Mouse (Mus musculus): ENCODE results near the gene Lhx8.

The Lhx8 gene

DNA sequence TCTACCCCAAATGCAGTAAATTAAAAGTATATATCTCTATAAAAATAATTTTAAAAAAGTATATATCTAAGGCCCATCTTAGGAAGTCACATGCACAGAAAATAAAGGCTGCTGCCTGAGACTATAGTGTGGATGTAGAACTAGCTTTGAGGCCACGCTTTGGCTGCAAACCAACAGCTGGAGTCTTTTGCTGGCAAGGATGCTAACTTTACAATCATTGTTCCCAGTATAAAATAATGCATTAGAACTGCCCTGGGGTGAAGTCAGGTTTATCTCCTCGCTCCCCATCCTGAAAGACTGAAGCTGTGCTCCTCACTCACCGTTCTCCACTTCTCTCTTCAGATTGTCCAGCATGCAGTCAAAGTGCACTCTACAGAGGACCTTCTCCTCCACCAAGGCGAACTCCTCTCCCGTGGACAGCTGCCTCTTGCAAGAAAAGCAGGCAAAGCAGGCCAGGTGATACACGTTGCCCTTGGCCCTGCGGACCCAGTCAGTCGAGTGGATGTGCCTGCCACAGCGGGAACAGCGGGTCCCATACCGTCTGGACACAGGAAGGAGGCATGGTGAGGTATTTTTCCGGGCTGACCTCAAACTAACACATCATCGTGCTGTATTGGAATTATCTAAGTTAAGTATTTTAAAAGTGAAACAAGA, 8.4 kb downstream of the Lhx8 start:
- no peak for DNase-seq

DNA sequence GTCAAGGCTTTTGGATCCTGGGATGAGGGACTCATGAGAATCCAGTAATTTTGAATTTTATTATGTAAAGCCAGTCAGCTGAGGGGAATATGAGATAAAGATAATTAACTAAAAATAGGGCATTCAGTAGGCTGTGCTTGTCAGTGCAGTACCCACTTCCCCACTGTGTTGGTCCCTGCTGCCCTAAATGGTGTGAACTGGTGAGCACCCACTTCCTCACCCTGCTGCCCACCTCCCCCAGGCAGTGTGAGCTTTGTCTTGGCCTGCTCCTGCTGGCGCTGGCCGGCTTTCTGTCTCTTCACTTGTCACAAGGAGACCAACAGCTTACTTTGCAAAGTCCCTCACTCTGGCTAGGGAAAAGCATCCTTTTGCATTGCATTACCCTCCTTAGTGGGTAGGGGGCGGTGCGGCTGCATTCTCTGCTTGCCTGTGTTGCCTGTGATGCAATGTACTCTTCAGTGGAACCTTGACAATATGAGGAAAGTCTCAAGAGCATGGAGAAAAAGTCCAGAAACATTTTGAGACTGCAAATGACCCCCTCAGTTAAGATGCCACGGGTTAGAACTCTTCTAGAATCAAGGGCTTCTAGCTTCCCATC, 12.7 kb downstream of the Lhx8 start:
- no peak for DNase-seq

DNA sequence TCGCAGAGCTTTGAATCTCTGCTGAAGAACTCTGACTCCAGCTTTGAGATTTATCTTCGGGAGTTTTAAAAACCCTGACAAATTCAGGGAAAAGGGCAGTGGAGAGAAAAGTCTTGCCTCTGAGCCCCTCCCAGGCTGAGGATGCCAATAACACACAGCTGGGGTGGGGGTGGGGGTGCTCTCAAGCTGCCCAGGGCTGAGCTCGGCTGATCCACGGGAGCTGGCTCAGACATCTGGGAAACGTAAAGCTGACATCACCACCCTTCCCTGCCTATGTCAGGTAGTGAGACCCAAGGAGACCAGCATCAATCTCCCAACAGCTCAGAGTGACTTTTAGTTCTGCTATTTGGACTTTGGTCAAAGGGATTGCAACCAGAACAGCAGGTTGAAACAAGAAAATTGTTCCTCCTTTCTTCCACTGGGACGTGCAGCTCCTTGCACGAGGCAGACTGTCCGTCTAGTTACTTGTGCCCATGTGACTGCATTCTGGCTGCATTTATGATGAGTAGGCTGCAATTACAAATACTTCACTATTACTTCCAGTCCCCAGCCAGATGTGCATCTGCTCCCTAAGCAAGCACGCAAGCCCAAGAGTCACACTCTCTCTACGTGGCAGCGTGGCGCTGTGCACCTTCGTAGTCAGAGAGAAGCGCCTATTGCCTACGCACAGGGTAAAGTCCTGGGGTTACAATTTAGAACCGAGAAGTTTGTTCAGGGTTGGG, 25.1 kb downstream of the Lhx8 start:
- DNase-seq: no peak

DNA sequence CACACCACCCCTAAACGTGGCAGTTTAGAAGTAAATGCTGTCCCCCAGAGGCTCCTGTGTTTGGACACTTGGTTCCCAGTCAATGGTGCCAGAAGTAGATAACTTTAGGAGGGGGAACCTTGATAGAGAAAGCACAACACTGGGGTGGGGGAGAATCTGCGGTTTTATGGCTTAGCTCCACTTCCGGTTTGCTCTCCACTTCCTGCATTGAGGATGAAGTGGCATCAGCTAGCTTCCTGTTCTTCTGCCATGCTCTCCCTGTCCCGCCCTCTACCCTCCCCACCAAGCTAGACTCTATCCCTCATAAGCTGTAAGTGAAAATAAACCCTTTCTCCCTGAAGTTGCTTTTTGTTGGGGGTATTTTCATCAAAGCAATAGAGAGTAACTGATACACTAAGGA, 29.4 kb downstream of the Lhx8 start:
- DNase-seq: no peak

DNA sequence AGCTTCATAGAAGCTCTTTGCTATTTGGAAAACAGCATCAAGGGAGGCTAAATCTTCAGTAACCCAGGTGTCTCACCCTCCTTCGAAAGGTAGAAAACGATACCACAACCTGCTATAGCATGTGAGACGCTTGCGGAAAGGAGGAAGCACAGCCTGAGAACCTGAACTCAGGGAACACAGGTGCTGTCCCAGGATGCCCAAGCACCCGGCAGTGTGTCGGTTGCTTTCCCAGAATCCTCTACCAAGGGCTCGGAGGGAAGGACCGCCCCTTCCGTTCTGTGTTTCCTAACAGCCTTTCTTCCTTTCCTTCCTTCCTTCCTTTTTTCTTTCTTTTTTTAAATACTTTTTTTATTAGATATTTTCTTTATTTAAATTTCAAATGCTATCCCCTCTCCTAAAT, 30.5 kb downstream of the Lhx8 start:
- DNase-seq: no peak

DNA sequence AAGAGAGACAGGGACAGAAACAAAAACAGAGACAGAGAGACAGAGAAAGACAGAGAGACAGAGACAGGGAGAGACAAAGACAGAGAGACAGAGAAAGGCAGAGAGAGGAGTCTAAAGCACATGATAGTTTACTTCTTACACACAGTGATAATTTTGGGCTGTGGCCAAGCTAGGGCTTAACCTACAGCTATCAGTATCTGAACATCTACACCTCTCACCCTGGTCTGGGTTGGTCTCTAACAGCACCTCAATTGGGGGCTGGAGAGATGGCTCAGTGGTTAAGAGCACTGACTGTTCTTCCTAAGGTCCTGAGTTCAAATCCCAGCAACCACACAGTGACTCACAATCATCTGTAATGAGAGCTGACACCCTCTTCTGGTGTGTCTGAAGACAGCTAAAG, 32.0 kb downstream of the Lhx8 start:
- no peak for DNase-seq

DNA sequence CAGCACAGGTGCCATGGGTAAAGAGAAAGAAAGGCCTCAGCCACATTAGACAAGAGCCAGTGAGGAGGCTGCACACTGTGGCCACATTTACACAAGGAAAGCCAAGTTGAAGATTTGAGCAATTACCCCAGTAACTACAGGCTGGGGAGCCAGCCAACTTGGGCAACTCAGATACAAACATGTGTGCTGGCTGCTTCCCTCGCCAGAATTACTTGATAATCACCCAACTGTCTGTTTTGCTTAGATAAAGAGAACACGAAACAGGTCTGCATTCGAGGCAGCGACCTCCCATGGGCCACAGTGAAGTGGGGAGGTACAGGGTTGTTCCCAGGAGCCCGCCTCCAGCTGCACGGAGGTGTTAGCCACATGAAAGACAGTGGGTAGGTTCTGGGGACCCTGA, 33.0 kb downstream of the Lhx8 start:
- DNase-seq: no peak

- no peak for DNase-seq
These were observed 35.3 kb downstream of the Lhx8 start for GRCm38 (mm10) chr3:154294924-154295834.

- no peak for DNase-seq
These were observed 36.5 kb downstream of the Lhx8 start for GRCm38 (mm10) chr3:154293839-154294490.

DNA sequence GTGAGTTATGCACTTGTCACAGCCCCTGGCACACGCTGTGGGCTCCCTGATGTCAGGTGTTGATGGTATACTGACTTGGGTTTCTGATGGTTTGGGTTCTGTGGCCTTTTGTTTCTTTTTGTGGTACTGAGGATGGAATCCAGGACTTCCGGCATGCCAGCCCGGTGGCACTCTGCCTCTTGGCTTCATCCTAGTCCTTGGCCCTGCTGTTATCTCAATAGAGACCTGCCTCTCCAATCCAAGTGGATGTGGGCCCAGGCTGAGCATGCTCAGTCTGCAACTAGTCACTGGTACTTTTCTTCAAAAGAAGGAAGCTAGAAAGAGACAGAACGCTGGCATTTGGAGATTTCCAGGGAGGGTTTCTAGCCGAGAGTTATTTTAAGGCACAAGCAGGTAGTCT, 38.3 kb downstream of the Lhx8 start:
- DNase-seq: no peak

- no peak for DNase-seq
These were observed 40.1 kb downstream of the Lhx8 start for GRCm38 (mm10) chr3:154290351-154290750.

- no peak for DNase-seq
These were observed 41.9 kb downstream of the Lhx8 start for GRCm38 (mm10) chr3:154288429-154289069.

DNA sequence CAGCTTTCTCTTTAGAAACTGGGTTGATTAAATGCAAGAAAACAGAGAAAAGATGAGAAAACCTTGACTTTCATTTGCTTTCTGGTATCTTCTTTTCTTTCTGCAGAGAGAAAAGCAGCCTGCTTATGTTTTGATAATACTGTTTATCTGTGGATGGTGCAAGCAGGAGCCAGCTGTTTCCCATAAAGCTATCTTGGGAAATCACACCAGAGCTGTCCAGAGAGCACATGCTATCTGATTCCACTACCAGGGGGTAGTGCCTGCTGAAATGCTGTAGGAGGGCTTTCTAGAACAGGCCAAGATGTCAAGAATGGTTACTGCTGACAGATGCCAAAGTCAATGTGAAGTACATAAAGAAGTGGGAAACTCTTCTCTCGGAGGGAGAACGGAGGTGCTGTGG, 43.2 kb downstream of the Lhx8 start:
- no peak for DNase-seq

DNA sequence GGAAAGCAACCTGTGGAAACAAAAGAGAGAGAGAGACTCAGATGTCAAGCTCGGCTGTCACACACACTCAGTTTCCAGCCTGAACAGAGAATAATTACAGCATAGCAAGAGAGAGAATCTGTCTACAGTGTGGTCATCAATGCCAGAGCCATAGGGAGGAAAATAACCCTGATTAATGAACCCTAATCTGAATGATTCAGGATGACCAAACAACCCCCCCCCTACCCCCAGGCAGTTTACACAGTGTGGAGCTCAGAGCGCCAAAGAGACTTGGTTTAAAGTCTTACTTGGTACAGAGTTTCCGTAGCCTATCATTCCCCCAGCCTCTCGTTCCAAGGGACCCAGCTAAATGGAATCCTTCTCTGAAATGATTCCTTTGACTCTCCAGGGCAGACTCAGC, 45.1 kb downstream of the Lhx8 start:
- DNase-seq: no peak

GRCm38 (mm10) chr3:154284260-154284659, 46.2 kb downstream of the Lhx8 start:
- no peak for DNase-seq

GRCm38 (mm10) chr3:154274681-154275080, 55.8 kb downstream of the Lhx8 start:
- DNase-seq: no peak

DNA sequence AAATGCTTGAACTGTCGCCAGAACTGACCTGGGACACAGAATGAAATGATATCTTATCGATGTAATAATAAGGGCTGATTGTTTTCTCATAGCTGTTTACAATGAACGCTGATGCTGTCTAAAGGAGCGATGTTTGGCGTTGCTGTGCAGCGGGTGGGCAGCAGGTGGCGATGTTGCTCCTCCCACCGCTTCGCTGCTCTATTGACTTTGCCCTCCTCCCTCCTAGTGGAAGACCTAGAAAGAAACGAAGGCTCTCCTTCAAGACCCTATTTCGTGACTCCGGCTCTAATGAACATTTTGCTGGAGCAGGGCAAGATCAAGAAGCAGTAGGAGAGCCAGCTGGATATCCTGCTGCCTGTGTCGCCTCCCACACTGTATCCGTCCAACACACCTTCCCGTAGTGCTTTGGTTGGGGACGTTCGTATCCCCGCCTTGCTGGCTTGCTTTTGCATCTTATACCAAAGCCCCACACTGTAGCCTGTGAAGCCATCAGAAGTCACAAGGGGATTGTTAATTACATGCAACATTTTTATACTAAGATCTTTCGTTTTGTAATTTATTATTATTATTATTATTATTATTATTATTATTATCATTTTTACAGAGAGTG, 60.6 kb downstream of the Lhx8 start:
- DNase-seq: peak in 1 of 2 experiments; percentile 5

DNA sequence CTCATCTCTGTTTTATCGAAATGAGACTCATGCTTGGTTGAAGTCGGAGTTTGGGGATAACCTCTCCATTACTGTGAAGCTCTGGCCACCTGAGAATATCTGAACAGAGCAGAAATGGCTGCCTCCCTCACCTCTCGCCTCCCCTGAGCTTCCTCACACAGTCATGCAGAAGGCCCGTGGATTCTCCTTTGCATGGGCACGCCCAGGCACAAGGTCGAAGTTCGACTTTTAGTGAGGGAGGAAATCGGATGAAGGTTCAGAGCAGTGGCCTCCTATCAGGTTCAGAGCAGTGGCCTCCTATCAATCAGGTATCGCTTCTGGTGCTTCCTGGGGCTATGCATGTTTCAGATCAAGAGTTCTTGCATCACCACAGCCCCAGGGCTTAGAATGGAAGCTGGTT, 62.1 kb downstream of the Lhx8 start:
- no peak for DNase-seq

DNA sequence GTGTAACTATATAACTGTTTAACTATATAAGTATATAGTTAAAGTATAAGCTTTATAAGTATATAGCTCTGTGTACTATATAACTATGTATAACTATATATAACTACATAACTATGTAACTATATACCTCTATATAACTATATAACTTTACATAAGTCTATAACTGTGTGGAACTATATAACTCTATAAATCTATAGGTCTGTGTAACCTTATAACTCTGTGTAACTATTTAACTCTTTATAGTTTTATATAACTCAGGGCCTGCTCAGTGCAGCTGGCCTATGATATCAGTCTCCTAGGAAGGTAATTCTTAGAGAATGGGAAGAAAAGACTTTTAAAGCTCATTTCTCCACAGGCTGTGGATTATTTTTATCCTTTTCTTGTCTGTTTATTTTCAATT, 73.1 kb downstream of the Lhx8 start:
- no peak for DNase-seq

Data from thymus, adult 18-20 months (tissue).